Mouse (Mus musculus) myocyte (in vitro differentiated cells): ENCODE measurements at regions not wholly inside any gene's neighbourhood (a gene's known extent, or its start where the extent isn't known, plus 50 kb on each side); places are given as distances from the start of the nearest gene placed in this dataset.

Source experiments
- H3K27me3 ChIP-seq: one replicate; pipeline ENCODE4 v1.6.1; 2011; ENCODE audit not compliant: control insufficient read depth, insufficient read depth, insufficient read length
- H3K36me3 ChIP-seq: one replicate; pipeline ENCODE4 v1.6.1; 2011; ENCODE audit not compliant: control insufficient read depth, insufficient read depth
- H3K4me2 ChIP-seq: one replicate; pipeline ENCODE4 v1.6.1; 2011; ENCODE audit warnings: low read depth, control low read depth
- H3K4me3 ChIP-seq: one replicate; pipeline ENCODE4 v1.5.1; 2011; ENCODE audit warnings: mild to moderate bottlenecking, control low read depth, moderate library complexity
- H3K79me2 ChIP-seq: one replicate; pipeline ENCODE4 v1.6.1; 2011; ENCODE audit not compliant: control insufficient read depth, insufficient read depth
- H3ac ChIP-seq: one replicate; pipeline ENCODE4 v1.6.1; 2011; ENCODE audit not compliant: control insufficient read depth, insufficient read length
- CEBPB ChIP-seq: IDR thresholded peaks from 2 replicates; pipeline ENCODE4 v1.6.1; 2011; ENCODE audit warnings: mild to moderate bottlenecking, moderate library complexity; ENCODE audit not compliant: poor library complexity, insufficient read depth, severe bottlenecking
- E2F4 ChIP-seq: IDR thresholded peaks from one replicate; pipeline ENCODE4 v1.6.1; 2011; ENCODE audit warnings: mild to moderate bottlenecking, control low read depth, moderate library complexity; ENCODE audit not compliant: insufficient read depth
- MAX ChIP-seq: IDR thresholded peaks from one replicate; pipeline ENCODE4 v1.6.1; 2011; ENCODE audit warnings: low read depth, mild to moderate bottlenecking, control low read depth
- MYOD1 ChIP-seq, 3 experiments: IDR thresholded peaks; one replicate each; pipeline ENCODE4 v1.6.1; 2011; ENCODE audit warnings: control low read depth in 2 of 3, low read depth in 2 of 3, mild to moderate bottlenecking in 2 of 3, moderate library complexity in 1 of 3; ENCODE audit not compliant: insufficient read length in 2 of 3, control insufficient read depth in 1 of 3
- MYOG ChIP-seq, 3 experiments: IDR thresholded peaks; one replicate each; pipeline ENCODE4 v1.6.1; 2011; ENCODE audit warnings: control low read depth in 2 of 3, low read depth in 2 of 3, mild to moderate bottlenecking in 2 of 3; ENCODE audit not compliant: insufficient read length in 2 of 3, control insufficient read depth in 1 of 3, insufficient read depth in 1 of 3
- POLR2A ChIP-seq: IDR thresholded peaks from one replicate; pipeline ENCODE4 v1.6.1; 2011; ENCODE audit warnings: low read depth, mild to moderate bottlenecking, control low read depth, moderate library complexity; ENCODE audit not compliant: insufficient read length
- POLR2AphosphoS2 ChIP-seq: IDR thresholded peaks from one replicate; pipeline ENCODE4 v1.6.1; 2011; ENCODE audit warnings: low read depth, control low read depth; ENCODE audit not compliant: insufficient read length
- REST ChIP-seq: IDR thresholded peaks from one replicate; pipeline ENCODE4 v1.6.1; 2011; ENCODE audit warnings: mild to moderate bottlenecking, control low read depth, moderate library complexity; ENCODE audit not compliant: insufficient read depth, insufficient read length
- SRF ChIP-seq: IDR thresholded peaks from one replicate; pipeline ENCODE4 v1.6.1; 2011; ENCODE audit warnings: low read depth; ENCODE audit not compliant: control insufficient read depth, insufficient read length
- TCF12 ChIP-seq: IDR thresholded peaks from one replicate; pipeline ENCODE4 v1.6.1; 2011; ENCODE audit warnings: mild to moderate bottlenecking, control low read depth; ENCODE audit not compliant: poor library complexity, insufficient read depth, severe bottlenecking
- TCF3 ChIP-seq: IDR thresholded peaks from one replicate; pipeline ENCODE4 v1.6.1; 2011; ENCODE audit warnings: low read depth, control low read depth; ENCODE audit not compliant: insufficient read length
- USF1 ChIP-seq: IDR thresholded peaks from one replicate; pipeline ENCODE4 v1.6.1; 2011; ENCODE audit warnings: low read depth, mild to moderate bottlenecking, control low read depth, moderate library complexity

DNA sequence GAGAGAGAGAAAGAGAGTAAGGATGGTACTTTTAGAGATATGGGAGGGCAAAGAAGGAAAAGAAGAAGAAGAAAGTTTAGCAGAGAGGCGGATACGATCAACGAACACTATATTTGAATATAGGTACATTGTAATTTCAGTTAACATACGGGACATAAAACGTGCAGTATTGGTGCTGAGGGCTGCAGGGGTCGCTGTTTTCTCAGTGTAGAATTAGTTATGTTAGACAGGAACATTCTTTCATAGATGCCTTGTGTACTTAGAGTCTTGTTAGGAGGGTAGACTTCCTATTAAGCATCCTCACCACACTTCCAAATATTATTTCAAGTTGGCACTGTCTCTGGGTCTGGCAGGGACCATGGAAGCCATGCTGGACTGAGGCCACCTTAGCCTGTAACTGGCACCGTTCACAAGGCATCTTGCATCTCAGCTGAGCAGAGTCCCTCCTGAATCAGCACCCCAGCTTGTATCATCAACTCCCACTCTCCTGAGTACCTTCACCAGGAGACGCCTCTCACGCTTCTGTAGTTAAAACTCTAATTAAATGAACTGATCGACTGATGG lies 107.3 kb upstream of the Eef2kmt start:
- TF ChIP-seq POLR2AphosphoS2 = no peak
- no peak for TF ChIP-seq USF1
- no peak for TF ChIP-seq TCF12
- TF ChIP-seq E2F4 = no peak
- TF ChIP-seq SRF = no peak
- TF ChIP-seq TCF3 = no peak
- no peak for TF ChIP-seq CEBPB
- TF ChIP-seq MYOD1 (IDR thresholded peaks at IDR 0.05; ENCODE audit: control insufficient read depth in 1 of 3, insufficient read length in 2 of 3, low read depth in 2 of 3) = no peak
- no peak for TF ChIP-seq MAX
- TF ChIP-seq POLR2A = no peak
- no peak for TF ChIP-seq MYOG (IDR thresholded peaks at IDR 0.05; ENCODE audit: control insufficient read depth in 1 of 3, insufficient read depth in 1 of 3, insufficient read length in 2 of 3, low read depth in 2 of 3)
- TF ChIP-seq REST = no peak
- Histone ChIP-seq H3K27me3 (no peaks in the 10 kb centered on the region), H3K4me3 (no peak overlapping the region), H3K36me3 (no peaks in the 10 kb centered on the region), H3K4me2 (no peak overlapping the region), H3ac (no peak overlapping the region), H3K79me2 (no peaks in the 10 kb centered on the region)

- H3K27me3 ChIP-seq = no peaks in the 10 kb centered on the region
- no peak overlapping the region for H3K4me2 ChIP-seq
- H3K36me3 ChIP-seq = no peaks in the 10 kb centered on the region
- TF ChIP-seq MAX = no peak
- TF ChIP-seq MYOD1 (IDR thresholded peaks at IDR 0.05; ENCODE audit: control insufficient read depth in 1 of 3, insufficient read length in 2 of 3, low read depth in 2 of 3) = no peak
- TF ChIP-seq TCF12 = no peak
- no peak for TF ChIP-seq POLR2A
- TF ChIP-seq REST = no peak
- TF ChIP-seq E2F4 = no peak
- TF ChIP-seq MYOG (IDR thresholded peaks at IDR 0.05; ENCODE audit: control insufficient read depth in 1 of 3, insufficient read depth in 1 of 3, insufficient read length in 2 of 3, low read depth in 2 of 3) = no peak
- TF ChIP-seq TCF3 = no peak
- TF ChIP-seq CEBPB = no peak
- no peak for TF ChIP-seq USF1
- no peak for TF ChIP-seq POLR2AphosphoS2
- no peak for TF ChIP-seq SRF
- no peak overlapping the region for H3ac ChIP-seq
- no peaks in the 10 kb centered on the region for H3K79me2 ChIP-seq
- H3K4me3 ChIP-seq = no peak overlapping the region
Measured at GRCm38 (mm10) chr16:5359193-5359592, 103.4 kb upstream of the Eef2kmt start.

- H3ac ChIP-seq = no peak overlapping the region
- no peaks in the 10 kb centered on the region for H3K27me3 ChIP-seq
- H3K4me2 ChIP-seq = no peak overlapping the region
- no peaks in the 10 kb centered on the region for H3K79me2 ChIP-seq
- H3K36me3 ChIP-seq = no peaks in the 10 kb centered on the region
- no peak for TF ChIP-seq MAX
- H3K4me3 ChIP-seq = no peak overlapping the region
Measured at GRCm38 (mm10) chr16:5353881-5354280, 98.1 kb upstream of the Eef2kmt start.

DNA sequence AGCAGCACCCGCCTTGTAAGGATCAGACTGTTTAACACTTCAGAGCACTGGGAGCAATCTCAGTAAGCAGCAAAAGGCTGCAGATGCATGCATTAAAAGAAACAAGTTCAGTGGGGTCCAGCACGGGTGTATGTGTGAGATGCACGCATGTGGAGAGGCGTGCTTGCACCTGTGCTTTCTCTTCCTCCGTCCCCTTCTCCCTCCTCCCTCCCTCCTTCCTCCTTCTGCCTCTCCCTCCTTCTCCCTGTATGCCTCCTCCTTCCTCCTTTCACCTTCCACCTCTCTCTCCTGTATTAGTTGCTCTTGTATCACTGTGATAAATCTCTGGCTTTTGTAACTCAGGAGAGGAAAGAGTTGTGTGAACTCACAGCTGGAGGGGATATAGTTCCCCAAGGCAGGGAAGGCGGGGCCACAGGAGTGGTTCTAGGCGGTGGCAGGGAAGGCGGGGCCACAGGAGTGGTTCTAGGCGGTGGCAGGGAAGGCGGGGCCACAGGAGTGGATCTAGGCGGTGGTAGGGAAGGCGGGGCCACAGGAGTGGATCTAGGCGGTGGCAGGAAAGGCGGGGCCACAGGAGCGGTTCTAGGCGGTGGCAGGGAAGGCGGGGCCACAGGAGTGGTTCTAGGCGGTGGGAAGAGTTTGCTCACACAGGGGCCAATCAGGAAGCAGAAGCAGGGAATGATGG lies 96.2 kb upstream of the Eef2kmt start:
- Histone ChIP-seq H3K79me2 (no peaks in the 10 kb centered on the region), H3K36me3 (no peaks in the 10 kb centered on the region), H3K4me3 (no peak overlapping the region), H3ac (no peak overlapping the region), H3K27me3 (no peaks in the 10 kb centered on the region), H3K4me2 (no peak overlapping the region)
- no peak for TF ChIP-seq POLR2A
- no peak for TF ChIP-seq MYOG (IDR thresholded peaks at IDR 0.05; ENCODE audit: control insufficient read depth in 1 of 3, insufficient read depth in 1 of 3, insufficient read length in 2 of 3, low read depth in 2 of 3)
- TF ChIP-seq POLR2AphosphoS2 = no peak
- no peak for TF ChIP-seq E2F4
- TF ChIP-seq CEBPB = no peak
- TF ChIP-seq TCF3 = no peak
- TF ChIP-seq MAX = no peak
- TF ChIP-seq REST = no peak
- TF ChIP-seq MYOD1 (IDR thresholded peaks at IDR 0.05; ENCODE audit: control insufficient read depth in 1 of 3, insufficient read length in 2 of 3, low read depth in 2 of 3) = no peak
- TF ChIP-seq TCF12 = no peak
- TF ChIP-seq SRF = no peak
- no peak for TF ChIP-seq USF1

- no peak overlapping the region for H3K4me3 ChIP-seq
- TF ChIP-seq E2F4 (no peak), TCF12 (no peak), TCF3 (no peak), MAX (no peak), REST (no peak), CEBPB (no peak), POLR2AphosphoS2 (no peak), MYOG (IDR thresholded peaks at IDR 0.05; ENCODE audit: control insufficient read depth in 1 of 3, insufficient read depth in 1 of 3, insufficient read length in 2 of 3, low read depth in 2 of 3) (no peak)
- H3K36me3 ChIP-seq = no peaks in the 10 kb centered on the region
- H3K27me3 ChIP-seq = no peaks in the 10 kb centered on the region
- H3K4me2 ChIP-seq = no peak overlapping the region
- H3ac ChIP-seq = no peak overlapping the region
- H3K79me2 ChIP-seq = no peaks in the 10 kb centered on the region
Measured at GRCm38 (mm10) chr16:5347151-5347550, 91.4 kb upstream of the Eef2kmt start.
